Mouse (Mus musculus) mesoderm, embryonic 11.5 days (tissue): ENCODE measurements around the gene Thbs3.
A peak's percentile ranks its signal among the peaks of the same experiment; 100 is the strongest.
"Not testable (repeated sequence)": the region's sequence is repeated elsewhere in the genome, so short reads cannot be mapped to it uniquely, and the experiment has no call there.

Source experiments
- DNase-seq: peaks from one replicate; pipeline ENCODE4 v3.0.0-alpha.2; 2012; ENCODE audit warnings: low read depth, low spot score

The Thbs3 gene

DNA sequence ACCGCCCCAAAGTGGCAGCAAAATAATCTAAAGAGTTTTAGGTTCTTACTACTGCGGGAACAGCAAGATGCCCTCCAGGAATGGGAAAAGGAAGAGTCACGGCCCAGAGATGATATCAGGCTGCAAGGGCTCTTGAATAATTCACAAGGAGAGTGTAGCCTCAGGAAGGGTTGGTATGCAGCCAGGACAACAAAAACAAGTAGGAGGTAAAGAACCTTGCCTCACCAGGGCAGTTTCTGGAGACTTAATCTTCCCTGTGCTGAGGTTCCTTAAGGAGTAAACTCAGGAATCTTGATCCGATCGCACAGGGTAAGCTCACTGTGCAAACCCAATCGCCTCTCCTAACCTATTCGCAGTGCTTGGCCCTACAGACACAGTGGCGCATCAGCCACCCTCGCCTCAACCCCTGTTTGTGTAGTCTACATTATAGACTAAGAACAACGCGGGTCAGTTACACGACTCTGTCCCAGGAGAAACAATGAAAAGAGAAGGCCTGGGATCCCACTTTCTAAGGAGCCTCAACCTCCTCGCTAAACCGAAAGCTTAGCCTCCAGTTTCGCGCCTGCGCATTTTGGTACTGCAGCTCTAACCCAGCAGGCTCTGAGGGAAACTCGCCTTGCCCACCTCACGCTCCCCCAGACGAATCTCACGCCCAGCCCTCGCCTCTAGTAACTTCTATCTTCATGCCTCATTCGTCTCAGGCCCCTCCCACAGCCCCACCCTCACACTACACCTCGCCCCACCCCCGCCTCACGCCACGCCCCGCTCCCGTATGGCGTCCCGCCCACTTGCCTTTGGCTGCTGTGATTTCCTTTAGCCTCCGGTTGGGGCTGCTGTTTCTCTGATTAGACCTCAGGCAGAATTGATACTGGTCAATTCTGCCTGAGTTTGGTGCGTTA, 18.8 kb upstream of the Thbs3 start:
- DNase-seq, result peak; percentile 95

DNA sequence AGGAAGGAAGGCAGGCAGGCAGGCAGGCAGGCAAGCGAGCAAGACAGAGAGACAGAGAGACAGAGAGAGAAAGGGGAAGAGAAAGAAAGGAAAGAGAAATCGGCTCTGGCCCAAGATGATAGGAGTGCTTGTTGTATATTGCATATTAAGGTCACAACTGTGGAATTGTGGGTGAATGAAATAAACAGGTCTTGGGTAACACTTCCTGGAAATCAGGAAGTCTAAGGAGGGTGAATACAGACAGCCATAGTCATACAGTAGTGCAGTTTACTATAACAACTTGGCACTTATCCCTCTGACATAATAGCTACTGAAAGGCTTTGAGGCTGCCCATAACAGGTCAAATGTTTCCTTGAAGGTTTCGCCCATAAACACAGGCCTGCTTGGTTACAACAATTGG, 15.1 kb upstream of the Thbs3 start:
- DNase-seq, result no peak

DNA sequence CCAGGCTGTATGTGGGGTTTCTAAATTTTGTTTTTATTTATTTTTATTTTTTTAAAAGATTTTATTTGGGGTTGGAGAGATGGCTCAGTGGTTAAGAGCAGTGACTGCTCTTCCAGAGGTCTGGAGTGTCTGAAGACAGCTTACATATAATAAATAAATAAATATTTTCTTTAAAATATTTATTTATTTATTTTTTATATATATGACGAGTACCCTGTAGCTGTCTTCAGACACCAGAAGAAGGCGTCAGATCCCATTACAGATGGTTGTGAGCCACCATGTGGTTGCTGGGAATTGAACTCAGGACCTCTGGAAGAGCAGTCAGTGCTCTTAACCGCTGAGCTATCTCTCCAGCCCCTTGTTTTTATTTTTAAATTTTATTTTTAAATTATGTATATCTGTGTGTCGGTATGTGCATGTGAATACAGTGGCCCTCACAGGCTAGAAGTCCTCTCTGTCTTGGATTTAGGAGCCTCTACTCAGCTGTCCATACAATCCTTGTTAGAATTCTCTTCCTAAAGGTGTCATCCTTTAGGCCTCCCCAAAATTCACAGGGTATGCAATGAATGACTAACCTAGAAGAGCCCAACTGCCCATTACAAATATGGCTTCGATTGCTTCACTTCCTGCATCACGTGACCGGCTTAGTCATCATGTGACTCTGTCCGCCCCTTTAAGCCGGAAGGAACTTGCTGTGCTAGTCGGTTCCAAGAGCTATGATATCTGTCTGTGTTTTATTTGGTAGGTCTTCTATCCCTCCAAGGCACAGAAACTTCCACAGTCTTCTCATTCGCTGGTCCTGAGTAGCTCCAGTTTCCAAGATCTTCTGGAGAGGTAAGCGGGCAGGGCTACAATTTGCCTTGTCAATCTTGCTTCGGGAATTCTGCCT, 12.5 kb upstream of the Thbs3 start, which contains the start of gene Gba:
Gene Gba, plus strand, starts transcription at position 676 of the 889 bp plus-strand sequence.
- DNase-seq, result peak; percentile 90

DNA sequence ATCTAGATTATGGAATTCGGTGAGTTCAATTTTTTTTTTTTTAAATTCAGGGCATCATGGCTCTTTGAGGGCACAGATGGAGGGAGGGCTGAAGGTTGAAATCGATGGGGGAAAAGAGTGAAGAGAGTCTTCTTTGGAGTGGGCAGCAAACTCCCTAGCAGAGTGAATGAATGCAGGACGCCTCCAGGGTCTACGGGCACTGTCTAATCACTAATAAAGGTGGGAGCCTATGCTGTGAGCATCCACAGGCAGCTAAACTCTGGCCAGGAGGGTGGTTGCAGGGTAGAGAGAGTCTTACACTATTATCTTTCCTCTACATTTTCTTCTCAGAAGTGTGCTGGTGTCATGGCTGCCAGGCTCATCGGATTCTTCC, 11.9 kb upstream of the Thbs3 start:
- DNase-seq, result no peak

DNA sequence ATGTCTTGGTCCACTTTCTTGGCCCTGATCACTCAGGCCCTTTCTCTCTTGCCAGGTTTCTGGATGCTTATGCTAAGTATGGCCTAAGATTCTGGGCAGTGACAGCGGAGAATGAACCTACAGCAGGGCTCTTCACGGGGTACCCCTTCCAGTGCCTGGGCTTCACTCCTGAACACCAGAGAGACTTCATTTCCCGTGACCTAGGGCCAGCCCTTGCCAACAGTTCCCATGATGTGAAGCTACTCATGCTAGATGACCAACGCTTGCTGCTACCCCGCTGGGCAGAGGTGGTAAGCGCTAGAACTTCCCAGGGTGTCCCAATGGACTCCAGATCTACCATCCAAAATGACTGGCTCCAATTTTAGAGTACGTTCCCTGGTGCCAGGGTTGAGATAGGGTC, 8.9 kb upstream of the Thbs3 start:
- DNase-seq, result no peak

DNA sequence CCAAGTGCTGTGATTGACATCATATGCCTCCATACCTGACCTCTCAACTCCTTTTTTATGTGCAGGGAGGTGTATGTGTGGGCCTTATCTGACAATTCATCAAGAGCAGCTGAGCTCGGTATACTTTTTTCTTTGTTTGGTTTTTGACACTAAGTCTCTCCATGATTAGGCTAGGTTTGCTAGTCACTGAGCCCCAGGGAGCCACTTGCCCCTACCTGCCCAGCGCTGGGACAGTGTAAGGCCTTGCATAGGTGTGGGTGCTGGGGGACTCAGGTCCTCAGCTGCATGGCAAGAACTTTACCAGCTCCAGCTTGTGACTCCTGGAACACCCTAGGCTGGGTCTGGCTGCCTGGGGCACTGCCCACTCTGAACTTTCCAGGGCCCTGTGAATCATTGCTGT, 8.3 kb upstream of the Thbs3 start:
- DNase-seq, result no peak

DNA sequence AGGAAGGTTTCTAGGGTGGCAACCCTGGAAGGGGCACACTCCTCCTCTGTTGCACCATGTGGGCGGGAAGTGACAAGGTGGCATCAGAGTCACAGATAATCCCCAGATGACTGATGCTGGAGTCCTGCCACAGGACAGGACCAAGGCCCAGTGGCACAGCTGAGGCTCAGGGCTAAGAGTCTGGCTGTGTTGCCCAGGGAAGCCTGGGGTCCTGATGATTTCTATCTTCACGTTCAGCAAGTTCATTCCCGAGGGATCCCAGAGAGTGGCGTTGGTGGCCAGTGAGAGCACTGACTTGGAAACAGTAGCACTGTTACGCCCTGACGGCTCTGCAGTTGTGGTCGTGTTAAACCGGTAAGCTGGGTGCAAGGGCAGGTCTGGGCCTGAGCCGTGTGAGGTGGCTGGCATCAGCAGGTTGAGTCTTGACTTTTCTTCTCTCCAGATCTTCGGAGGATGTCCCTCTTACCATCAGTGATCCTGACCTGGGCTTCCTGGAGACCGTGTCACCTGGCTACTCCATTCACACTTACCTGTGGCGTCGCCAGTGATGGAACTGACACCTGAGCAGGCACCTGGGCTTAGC, 6.8 kb upstream of the Thbs3 start:
- DNase-seq, result no peak

DNA sequence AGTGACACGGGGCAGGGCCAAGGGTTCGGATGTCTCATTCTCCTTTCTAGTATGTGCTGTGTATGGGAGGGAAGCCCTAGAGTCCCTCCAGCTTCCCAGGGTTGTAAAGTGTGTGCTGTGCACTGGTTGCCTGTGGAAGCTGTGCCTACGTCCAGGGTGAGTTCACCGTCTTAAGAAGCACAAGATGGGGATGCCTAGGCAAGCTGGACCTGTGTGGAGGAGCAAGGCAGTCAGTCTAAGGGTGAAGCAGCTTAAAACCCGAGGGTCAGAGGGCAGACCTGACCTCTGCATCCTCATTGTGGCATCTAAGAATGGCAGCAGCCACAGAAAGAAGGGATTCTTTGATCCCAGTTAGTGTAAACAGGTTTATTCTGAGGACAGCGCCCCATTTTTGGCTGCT, 6.2 kb upstream of the Thbs3 start:
- DNase-seq, result no peak

GRCm38 (mm10) chr3:89209731-89210130, 5.2 kb upstream of the Thbs3 start:
- DNase-seq, result no peak

GRCm38 (mm10) chr3:89210162-89210561, 4.8 kb upstream of the Thbs3 start:
- DNase-seq, result no peak

DNA sequence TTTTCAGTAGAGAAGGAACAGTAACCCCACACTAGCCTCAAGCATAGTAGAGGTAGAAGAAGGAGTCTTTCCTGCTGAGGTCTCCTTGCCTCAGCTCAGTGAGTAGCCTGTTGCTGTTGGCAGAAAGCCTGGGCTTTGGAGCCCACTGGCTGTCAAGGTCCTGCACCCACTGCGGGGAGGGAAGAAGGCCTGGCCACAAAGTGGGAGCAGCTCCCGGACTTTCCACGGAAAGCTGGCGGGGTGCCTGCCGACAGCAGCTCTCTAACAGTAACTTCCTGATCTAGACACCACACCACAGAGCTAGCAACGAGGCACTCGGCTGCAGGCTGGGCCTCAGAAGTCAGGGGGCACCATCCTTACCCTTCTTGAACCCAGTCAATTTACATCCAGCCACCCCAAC, 4.2 kb upstream of the Thbs3 start:
- DNase-seq, result no peak

DNA sequence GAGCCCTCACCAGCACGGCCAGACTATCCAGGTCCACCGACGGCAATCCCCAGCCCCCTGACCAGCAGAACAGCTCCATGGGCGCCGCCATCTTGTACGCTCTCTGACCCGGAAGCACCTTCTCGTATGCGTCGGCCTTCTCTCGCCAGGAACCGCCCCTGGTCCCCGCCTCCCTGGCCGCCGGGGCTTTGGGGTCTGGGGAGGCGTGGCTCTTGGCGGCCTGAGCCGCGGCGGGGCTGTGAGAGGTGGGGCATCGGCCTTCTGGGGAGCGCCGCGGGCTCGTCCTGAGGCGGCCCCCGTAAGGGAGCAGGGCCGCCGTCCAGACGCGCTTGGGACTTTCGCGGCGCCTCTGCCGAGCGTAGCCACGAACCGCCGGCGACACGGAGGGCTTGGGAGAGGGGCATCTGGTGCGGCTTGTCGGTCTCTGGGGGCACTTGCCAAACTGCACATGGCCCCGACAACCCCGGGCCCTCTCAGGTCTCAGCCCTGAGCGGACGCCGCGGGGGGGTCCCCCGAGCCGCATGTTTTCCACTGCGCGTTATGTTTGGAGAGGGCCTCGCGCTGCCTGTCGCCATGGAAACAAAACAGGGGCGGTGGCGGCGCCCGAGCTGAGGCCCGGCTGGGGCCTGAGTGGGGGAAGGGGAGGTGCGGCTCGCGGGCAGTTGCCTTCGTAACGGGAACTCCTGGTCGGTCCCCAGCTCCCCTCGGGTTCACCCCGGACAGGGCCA, 1.0 kb upstream of the Thbs3 start:
- DNase-seq, result peak; percentile 95

DNA sequence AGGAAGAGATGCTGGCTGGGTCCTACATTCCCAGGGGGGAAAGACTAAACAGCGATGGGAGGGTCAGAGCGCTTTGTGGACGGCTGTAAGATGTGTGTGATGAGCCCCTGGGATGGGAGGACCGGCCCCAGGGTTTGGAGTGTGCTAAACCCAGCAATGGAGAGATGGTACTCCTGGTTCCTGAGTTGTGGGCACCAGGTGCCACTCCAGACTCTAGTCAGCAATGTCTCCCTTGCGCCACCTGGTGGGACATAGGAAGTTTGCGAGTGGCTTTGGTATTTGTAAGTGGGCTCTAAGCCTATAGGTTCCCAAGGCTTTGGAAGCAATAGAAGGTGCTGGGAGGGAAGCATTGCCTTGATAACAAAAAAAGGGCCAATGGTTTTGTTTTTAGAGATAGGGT, 873 bp downstream of the Thbs3 start:
- peak; percentile 92 for DNase-seq

GRCm38 (mm10) chr3:89216407-89216806, 1.4 kb downstream of the Thbs3 start:
- DNase-seq, result not testable (repeated sequence)

DNA sequence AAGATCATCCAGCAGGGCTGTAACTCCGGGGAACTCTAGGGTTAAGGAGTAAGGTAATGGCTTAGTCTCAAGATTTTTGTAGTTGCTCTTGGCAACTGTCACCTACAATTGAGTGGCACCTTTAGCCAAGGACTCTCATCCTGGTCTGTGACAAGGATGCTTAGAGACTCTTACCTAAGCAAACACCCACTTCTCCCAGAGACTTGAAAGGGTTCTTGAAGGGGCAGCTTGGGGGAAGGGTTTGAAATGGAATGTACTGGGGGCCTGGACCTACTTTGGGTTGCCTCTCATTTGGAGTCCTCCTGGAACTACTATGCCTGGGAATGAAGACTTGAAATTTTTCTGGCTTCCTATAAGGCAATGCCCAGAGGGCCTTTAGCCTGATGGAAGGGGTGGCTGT, 3.3 kb downstream of the Thbs3 start:
- DNase-seq, result no peak

- no peak for DNase-seq
Observed at GRCm38 (mm10) chr3:89219546-89219945, 4.6 kb downstream of the Thbs3 start.

GRCm38 (mm10) chr3:89221167-89221566, 6.2 kb downstream of the Thbs3 start:
- no peak for DNase-seq

DNA sequence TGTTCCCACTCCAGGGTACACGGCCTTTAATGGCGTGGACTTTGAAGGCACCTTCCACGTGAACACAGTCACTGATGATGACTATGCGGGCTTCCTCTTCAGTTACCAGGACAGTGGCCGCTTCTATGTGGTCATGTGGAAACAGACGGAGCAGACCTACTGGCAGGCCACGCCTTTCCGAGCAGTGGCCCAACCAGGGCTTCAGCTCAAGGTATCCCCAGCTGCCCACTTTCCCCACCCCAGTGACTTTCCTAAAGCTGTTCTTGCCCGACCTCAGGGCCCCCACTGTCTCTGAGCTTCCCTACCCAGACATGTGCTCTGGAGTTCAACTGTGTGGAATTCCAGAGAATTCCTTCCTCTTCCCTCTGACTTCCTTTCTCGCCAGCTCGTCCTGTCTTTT, 9.8 kb downstream of the Thbs3 start:
- DNase-seq, result no peak

GRCm38 (mm10) chr3:89225321-89225815, 10.4 kb downstream of the Thbs3 start:
- no peak for DNase-seq

- DNase-seq, result peak; percentile 84
Observed at GRCm38 (mm10) chr3:89225918-89226317, 10.9 kb downstream of the Thbs3 start.

- no peak for DNase-seq
Observed at GRCm38 (mm10) chr3:89226361-89226760, 11.4 kb downstream of the Thbs3 start.
